Mouse (Mus musculus): ENCODE results near the gene Tmem255a.

DNA sequence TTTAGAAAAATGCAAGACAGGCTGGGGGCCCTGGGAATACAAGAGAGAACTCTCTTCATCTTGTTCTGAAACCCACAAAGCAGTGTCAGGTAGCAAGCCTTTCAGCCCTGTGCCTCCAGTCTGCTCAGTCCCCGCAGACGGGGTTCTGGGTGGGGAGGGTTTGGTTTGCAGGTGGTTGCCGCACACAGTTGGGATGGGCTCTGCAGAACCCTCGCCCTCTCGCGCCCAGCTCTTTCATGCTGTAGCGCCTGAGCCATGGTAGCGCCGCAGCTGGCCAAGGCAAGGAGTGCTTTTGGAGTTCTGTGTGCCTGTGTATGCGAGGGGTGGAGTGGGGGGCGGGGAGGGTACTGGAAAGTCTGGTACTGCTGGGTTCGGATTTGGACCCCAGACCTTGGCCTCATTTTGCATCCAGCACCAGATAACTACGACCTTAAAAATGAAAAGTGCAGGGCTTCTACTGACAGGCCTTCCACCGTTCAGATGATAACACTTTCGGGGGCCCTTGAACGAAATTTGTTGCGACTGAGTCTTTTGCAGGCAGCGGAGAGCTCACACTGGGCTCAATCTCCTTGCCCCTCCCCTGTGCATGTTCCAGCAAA is 1.8 kb downstream of the Tmem255a start:
- TF ChIP-seq CTCF (IDR thresholded peaks at IDR 0.05; ENCODE audit: extremely low read depth, insufficient read depth, insufficient read length, insufficient replicate concordance) = no peak
- TF ChIP-seq POLR2A (IDR thresholded peaks at IDR 0.05; ENCODE audit: low read depth, low read length) = no peak

Measured in spleen, adult 2 months (tissue).